Mouse (Mus musculus): ENCODE results near the gene Prnd.

DNA sequence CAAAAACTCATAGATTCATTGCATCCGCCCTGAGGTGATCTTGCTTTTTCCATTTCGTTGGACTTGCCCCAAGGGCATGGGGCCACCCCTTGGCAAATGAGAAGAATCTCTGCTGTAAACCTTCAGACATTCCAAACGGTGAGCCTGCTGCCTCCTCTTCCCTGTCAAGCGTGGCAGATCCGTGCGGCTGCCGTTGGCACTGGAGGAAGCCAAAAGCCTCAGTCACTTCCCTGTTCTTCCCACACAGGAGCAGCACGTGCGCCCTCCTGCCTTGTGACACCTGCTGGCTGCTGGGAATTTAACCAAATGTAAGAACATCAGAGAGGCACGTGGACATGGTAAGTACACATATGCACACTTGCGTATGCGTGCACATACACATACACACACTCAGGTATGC lies 45.1 kb downstream of the Prnd start:
- no peak for TF ChIP-seq CTCF (IDR thresholded peaks at IDR 0.05; ENCODE audit: low read depth, low read length)
- no peak for TF ChIP-seq POLR2A (IDR thresholded peaks at IDR 0.05; ENCODE audit: borderline replicate concordance, low read depth, low read length)

All from bone marrow macrophage, adult 2 months (primary cell).